Mouse (Mus musculus) ES-Bruce4 (cell line): ENCODE results near the gene Mgll.

Experiments used
- EP300 ChIP-seq: IDR thresholded peaks from 2 replicates; pipeline ENCODE4 v1.6.1; 2011; ENCODE audit warnings: low read depth, low read length; ENCODE audit not compliant: insufficient read depth
- POLR2A ChIP-seq: IDR thresholded peaks from one replicate; pipeline ENCODE4 v1.8.1; 2011; ENCODE audit warnings: low read length; ENCODE audit not compliant: insufficient read depth

DNA sequence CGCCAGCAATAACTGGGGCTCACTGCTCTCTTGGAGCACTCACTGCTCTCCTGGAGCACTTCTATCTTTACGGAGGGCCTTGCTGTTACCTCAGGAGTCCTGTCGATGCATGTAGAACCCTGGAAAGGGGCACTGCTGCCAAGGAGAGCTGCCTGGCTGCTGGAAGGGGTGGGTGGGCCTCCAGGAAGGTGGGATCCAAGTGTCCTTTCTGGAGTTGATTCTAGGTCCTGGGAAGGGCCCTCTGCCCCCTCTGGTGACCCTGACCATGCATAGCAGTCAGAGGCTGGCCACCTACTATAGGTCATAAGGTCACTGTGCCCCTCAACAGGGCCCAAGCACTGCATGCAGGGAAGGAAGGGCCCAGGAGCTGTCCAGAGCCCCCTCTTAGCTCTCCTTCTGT is 102.8 kb downstream of the Mgll start:
- no peak for TF ChIP-seq POLR2A
- TF ChIP-seq EP300, result no peak
